Mouse (Mus musculus) leukemia stem cell, adult 10-12 weeks (primary cell): Measurements from ENCODE around the gene Nlrc5. TPM values are rescaled to one million over a fixed set of nuclear protein-coding genes. Genes with fewer than 3 reads are reported as not detected.

Experiments used
- polyA plus RNA-seq: library from polyadenylated mRNA; stranded (reverse); fragments of >175 nt; gene quantifications from 2 replicates; pipeline ENCODE4 v1.2.3, GENCODE M21; 2012; ENCODE audit warnings: low replicate concordance

Nlrc5 gene
- polyA plus RNA-seq = 36.7 and 53.1 TPM in 2 replicates

DNA sequence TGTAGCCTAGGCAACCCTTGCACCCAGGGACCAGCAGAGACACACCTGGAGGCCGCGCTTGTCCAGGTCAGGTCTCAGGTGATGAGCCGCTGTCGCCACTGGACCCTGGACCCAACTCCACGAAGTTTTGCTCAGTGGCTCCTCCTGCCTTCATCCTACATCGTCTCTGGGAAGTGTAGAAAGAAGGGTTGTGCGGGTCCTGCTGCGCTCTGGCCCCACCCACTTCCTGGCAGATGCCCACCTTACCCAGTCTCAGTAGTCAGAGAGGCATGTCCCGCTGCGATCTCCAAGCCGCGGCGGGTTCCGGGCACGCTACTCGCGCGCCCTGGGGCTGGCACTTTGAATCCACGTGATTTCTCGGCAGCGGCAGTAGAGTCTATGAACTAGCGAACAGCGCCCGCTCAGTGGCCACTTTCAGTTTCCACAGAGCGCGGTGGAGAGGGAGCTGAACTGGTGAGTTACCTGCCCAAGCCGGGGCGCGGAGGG, at the start of gene Nlrc5:
TSS of gene Nlrc5 (plus strand) at position 376 of the 486 bp plus-strand sequence.

GRCm38 (mm10) chr8:94386214-94387026, 47.7 kb upstream of the Nlrc5 start, which contains the start of gene Herpud1:
Gene Herpud1 (plus strand): TSS chr8:94386438.

DNA sequence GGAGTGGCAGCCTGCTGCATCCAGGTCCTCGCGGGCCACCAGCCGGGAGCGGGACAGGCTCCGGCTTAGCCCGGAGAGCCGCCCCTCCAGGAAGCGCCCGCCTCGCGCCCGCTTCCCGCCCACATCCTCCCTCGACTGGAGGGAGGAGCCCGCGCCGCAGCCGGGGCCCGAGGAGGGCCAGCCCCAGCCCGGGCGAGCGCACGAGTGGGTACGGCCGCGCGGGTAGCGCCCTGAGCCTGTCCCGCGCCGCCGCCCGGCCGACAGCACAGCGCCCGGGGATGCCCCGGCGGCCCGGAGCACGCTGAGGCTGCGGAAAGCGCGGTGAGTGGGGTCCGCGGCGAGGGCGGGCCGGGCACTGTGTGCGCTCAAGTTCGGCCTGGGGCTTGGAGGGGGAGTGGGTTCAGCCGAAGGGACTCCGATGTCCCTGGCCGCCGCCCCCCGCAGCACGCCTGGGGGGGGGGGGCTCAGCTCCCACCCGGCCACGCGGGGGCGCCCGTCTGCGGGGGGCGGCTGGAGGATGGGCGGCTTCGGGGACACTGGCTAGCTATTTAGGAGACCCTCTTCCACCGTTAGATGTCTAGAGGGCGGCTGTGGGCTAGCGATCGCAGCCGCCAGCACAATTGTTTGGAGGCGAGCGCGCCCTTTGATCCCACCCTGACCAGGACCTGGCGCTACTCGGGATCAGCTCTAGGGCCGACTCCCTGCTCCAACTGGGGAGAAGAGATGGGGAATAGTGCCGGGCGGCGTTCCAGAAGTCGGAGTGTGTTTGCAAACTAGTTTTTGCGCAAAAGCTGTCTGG, 98.9 kb downstream of the Nlrc5 start, which contains the start of gene Cpne2:
TSS of gene Cpne2 (plus strand) at position 118 of the 799 bp plus-strand sequence.

Other genes starting within 250 kb of the Nlrc5 start
- gene Nup93, start 219.8 kb upstream of the Nlrc5 start, polyA plus RNA-seq = 2.9 and 5.0 TPM in 2 replicates
- 0.14 and 0.17 TPM in 2 replicates for gene Slc12a3, start 105.2 kb upstream of the Nlrc5 start, polyA plus RNA-seq
- gene Herpud1, start 47.9 kb upstream of the Nlrc5 start, polyA plus RNA-seq = 97.5 and 121 TPM in 2 replicates
- gene Cpne2, start 98.6 kb downstream of the Nlrc5 start, polyA plus RNA-seq = 61.8 and 73.0 TPM in 2 replicates
- gene Rspry1, start 167.6 kb downstream of the Nlrc5 start, polyA plus RNA-seq = 6.5 and 8.1 TPM in 2 replicates
- gene Fam192a, start 167.6 kb downstream of the Nlrc5 start, polyA plus RNA-seq = 17.6 and 35.3 TPM in 2 replicates
- 5.8 and 16.9 TPM in 2 replicates for gene Arl2bp, start 232.2 kb downstream of the Nlrc5 start, polyA plus RNA-seq